Mouse (Mus musculus) MEL (cell line): ENCODE measurements around the gene Opalin. TPM values are rescaled to one million over a fixed set of nuclear protein-coding genes. Genes with fewer than 3 reads are reported as not detected.

Source experiments
- DNase-seq: peaks from one replicate; pipeline ENCODE4 v3.0.0; 2011; ENCODE audit warnings: low read depth, low spot score
- H3K27ac ChIP-seq: 2 replicates; pipeline ENCODE4 v1.5.1; 2012; ENCODE audit warnings: low read depth, mild to moderate bottlenecking, control low read depth, low read length, moderate library complexity; ENCODE audit not compliant: control insufficient read depth
- H3K27me3 ChIP-seq, 2 experiments: fragments of 150-350 bp in 1 of 2; sonication (generic) in 1 of 2; 2 replicates each; pipeline ENCODE4 v1.6.1; 2012; ENCODE audit warnings: low read length in 2 of 2, mild to moderate bottlenecking in 2 of 2, improper control_type of control experiment in 1 of 2, moderate library complexity in 1 of 2; ENCODE audit not compliant: insufficient read depth in 2 of 2, control insufficient read depth in 1 of 2
- H3K36me3 ChIP-seq, 2 experiments: 2 replicates each; pipeline ENCODE4 v1.6.1; 2012 to 2014; ENCODE audit warnings: low read length in 2 of 2, improper control_type of control experiment in 1 of 2, inconsistent platforms in 1 of 2, mild to moderate bottlenecking in 1 of 2; ENCODE audit not compliant: insufficient read depth in 2 of 2, control insufficient read depth in 1 of 2
- H3K4me1 ChIP-seq, 2 experiments: fragments of 150-350 bp in 1 of 2; sonication (generic) in 1 of 2; 2 replicates each; pipeline ENCODE4 v1.6.1; 2012; ENCODE audit warnings: low read length in 2 of 2, improper control_type of control experiment in 1 of 2, mild to moderate bottlenecking in 1 of 2; ENCODE audit not compliant: insufficient read depth in 2 of 2, control insufficient read depth in 1 of 2
- H3K4me3 ChIP-seq, 2 experiments: fragments of 150-350 bp in 1 of 2; sonication (generic) in 1 of 2; 2 replicates each; pipeline ENCODE4 v1.5.1; 2012; ENCODE audit warnings: low read depth in 2 of 2, low read length in 2 of 2, mild to moderate bottlenecking in 2 of 2, moderate library complexity in 2 of 2, control low read depth in 1 of 2, improper control_type of control experiment in 1 of 2; ENCODE audit not compliant: control insufficient read depth in 1 of 2, insufficient read depth in 1 of 2
- H3K79me2 ChIP-seq: 2 replicates; pipeline ENCODE4 v1.6.1; 2012; ENCODE audit warnings: mild to moderate bottlenecking, low read length, moderate library complexity; ENCODE audit not compliant: control insufficient read depth, poor library complexity, insufficient read depth
- H3K9ac ChIP-seq: 2 replicates; pipeline ENCODE4 v1.6.1; 2012; ENCODE audit warnings: low read depth, mild to moderate bottlenecking, control low read depth, low read length, moderate library complexity; ENCODE audit not compliant: control insufficient read depth, poor library complexity, severe bottlenecking
- H3K9me3 ChIP-seq: fragments of 150-350 bp; sonication (generic); replicated peaks from 2 replicates; pipeline ENCODE4 v1.6.1; 2012; ENCODE audit warnings: mild to moderate bottlenecking, low read length, improper control_type of control experiment, moderate library complexity; ENCODE audit not compliant: insufficient read depth
- BHLHE40 ChIP-seq: IDR thresholded peaks from 2 replicates; pipeline ENCODE4 v1.6.1; 2012; ENCODE audit warnings: low read depth, mild to moderate bottlenecking, inconsistent platforms, low read length, improper control_type of control experiment, borderline replicate concordance
- CHD2 ChIP-seq: IDR thresholded peaks from 2 replicates; pipeline ENCODE4 v1.6.1; 2011; ENCODE audit warnings: low read length, improper control_type of control experiment
- E2F4 ChIP-seq: IDR thresholded peaks from 2 replicates; pipeline ENCODE4 v1.6.1; 2011; ENCODE audit warnings: low read depth, low read length, improper control_type of control experiment, borderline replicate concordance
- EP300 ChIP-seq, 2 experiments: IDR thresholded peaks; 2 replicates each; pipeline ENCODE4 v1.6.1; 2011; ENCODE audit warnings: improper control_type of control experiment in 2 of 2, low read length in 2 of 2, low read depth in 1 of 2, mild to moderate bottlenecking in 1 of 2
- GATA1 ChIP-seq: IDR thresholded peaks from 2 replicates; pipeline ENCODE4 v1.6.1; 2011; ENCODE audit warnings: low read depth, low read length, improper control_type of control experiment
- HCFC1 ChIP-seq: IDR thresholded peaks from 2 replicates; pipeline ENCODE4 v1.6.1; 2012; ENCODE audit warnings: low read depth, mild to moderate bottlenecking, inconsistent platforms, low read length, improper control_type of control experiment, moderate library complexity
- JUND ChIP-seq: IDR thresholded peaks from 2 replicates; pipeline ENCODE4 v1.6.1; 2011; ENCODE audit warnings: low read depth, mild to moderate bottlenecking, improper control_type of control experiment, low read length
- MAFK ChIP-seq: IDR thresholded peaks from 2 replicates; pipeline ENCODE4 v1.6.1; 2011; ENCODE audit warnings: low read depth, mild to moderate bottlenecking, low read length, improper control_type of control experiment, borderline replicate concordance
- MAX ChIP-seq: IDR thresholded peaks from 2 replicates; pipeline ENCODE4 v1.6.1; 2011; ENCODE audit warnings: low read length, improper control_type of control experiment
- MAZ ChIP-seq: IDR thresholded peaks from 2 replicates; pipeline ENCODE4 v1.6.1; 2012; ENCODE audit warnings: low read depth, mild to moderate bottlenecking, inconsistent platforms, low read length, improper control_type of control experiment
- MXI1 ChIP-seq: IDR thresholded peaks from 2 replicates; pipeline ENCODE4 v1.6.1; 2011; ENCODE audit warnings: mild to moderate bottlenecking, low read depth, low read length, improper control_type of control experiment
- MYB ChIP-seq: IDR thresholded peaks from 2 replicates; pipeline ENCODE4 v1.6.1; 2011; ENCODE audit warnings: mild to moderate bottlenecking, low read depth, low read length, improper control_type of control experiment
- MYC ChIP-seq: IDR thresholded peaks from 2 replicates; pipeline ENCODE4 v1.6.1; 2011; ENCODE audit warnings: low read depth, mild to moderate bottlenecking, low read length, improper control_type of control experiment, moderate library complexity
- NELFE ChIP-seq: IDR thresholded peaks from 2 replicates; pipeline ENCODE4 v1.6.1; 2011; ENCODE audit warnings: low read depth, low read length, improper control_type of control experiment
- NRF1 ChIP-seq: IDR thresholded peaks from 2 replicates; pipeline ENCODE4 v1.6.1; 2014; ENCODE audit warnings: low read depth, mild to moderate bottlenecking, inconsistent platforms, low read length, improper control_type of control experiment, moderate library complexity; ENCODE audit not compliant: poor library complexity, insufficient read depth, severe bottlenecking
- POLR2A ChIP-seq, 2 experiments: IDR thresholded peaks; 2 replicates each; pipeline ENCODE4 v1.6.1; 2011 to 2012; ENCODE audit warnings: low read length in 2 of 2, mild to moderate bottlenecking in 2 of 2, control low read depth in 1 of 2, improper control_type of control experiment in 1 of 2, low read depth in 1 of 2, moderate library complexity in 1 of 2; ENCODE audit not compliant: control insufficient read depth in 1 of 2, insufficient read depth in 1 of 2, poor library complexity in 1 of 2
- POLR2AphosphoS2 ChIP-seq: IDR thresholded peaks from 2 replicates; pipeline ENCODE4 v1.6.1; 2011; ENCODE audit warnings: low read length, improper control_type of control experiment
- TAL1 ChIP-seq: IDR thresholded peaks from 2 replicates; pipeline ENCODE4 v1.6.1; 2012; ENCODE audit warnings: mild to moderate bottlenecking, inconsistent platforms, low read length, moderate library complexity, mixed read lengths
- TCF12 ChIP-seq: IDR thresholded peaks from 2 replicates; pipeline ENCODE4 v1.6.1; 2014; ENCODE audit warnings: low read depth, mild to moderate bottlenecking, inconsistent platforms, low read length, improper control_type of control experiment, moderate library complexity
- ZNF384 ChIP-seq: IDR thresholded peaks from 2 replicates; pipeline ENCODE4 v1.6.1; 2012; ENCODE audit warnings: low read depth, mild to moderate bottlenecking, inconsistent platforms, low read length, improper control_type of control experiment
- polyA plus RNA-seq, 2 experiments: library from polyadenylated mRNA; stranded (reverse) in 1 of 2; unstranded in 1 of 2; fragments of >175 nt in 1 of 2; fragments of >200 nt in 1 of 2; gene quantifications; 2 replicates each; pipeline versions ENCODE4 v1.2.1 to v1.2.4; 2012; ENCODE audit warnings: low replicate concordance in 2 of 2, low read depth in 1 of 2; ENCODE audit not compliant: insufficient read length in 2 of 2, insufficient read depth in 1 of 2, missing spikeins in 1 of 2
- total RNA-seq: library from RNA; depleted of rRNA; stranded (reverse); fragments of 300-350 nt; gene quantifications from 2 replicates; pipeline ENCODE4 v1.2.3, GENCODE M21; 2012

The Opalin gene
- total and polyA plus RNA-seq, 3 experiments, result not detected

GRCm38 (mm10) chr19:41030161-41030560 is 46.8 kb downstream of the Opalin start:
- DNase-seq, result no peak
- no peaks in the 10 kb centered on the region for H3K4me1 ChIP-seq
- TF ChIP-seq TAL1 (no peak), MAFK (no peak), BHLHE40 (no peak), NRF1 (no peak), MAX (no peak), TCF12 (no peak), MYC (no peak)
- no peak overlapping the region for H3K27ac ChIP-seq
- H3K79me2 ChIP-seq, result no peaks in the 10 kb centered on the region
- no peak overlapping the region for H3K9ac ChIP-seq
- peaks cover 11 to 13% of the 10 kb centered on the region in 2 experiments for H3K27me3 ChIP-seq
- peaks cover 0 to 3% of the 10 kb centered on the region in 2 experiments; a peak in 1 of 4 replicates for H3K36me3 ChIP-seq
- no peaks in the 10 kb centered on the region for H3K9me3 ChIP-seq
- no peak overlapping the region for H3K4me3 ChIP-seq

- Histone ChIP-seq H3K9ac (no peak within 1 kb of the TSS), H3K27me3 (peaks cover 8 to 13% of the 10 kb centered on the region in 2 experiments), H3K9me3 (no peaks in the 10 kb centered on the region), H3K79me2 (no peaks in the 10 kb centered on the region), H3K4me3 (no peak within 1 kb of the TSS), H3K27ac (no peak within 1 kb of the TSS), H3K36me3 (peaks cover 0 to 3% of the 10 kb centered on the region in 2 experiments; a peak in 1 of 4 replicates), H3K4me1 (no peaks in the 10 kb centered on the region)
- DNase-seq, result no peak
- TF ChIP-seq MYB (no peak), TAL1 (no peak), MAZ (no peak), TCF12 (no peak), MYC (no peak), MAX (no peak), NRF1 (no peak), CHD2 (no peak)
Observed at GRCm38 (mm10) chr19:41029219-41029618, 47.7 kb downstream of the Opalin start, which contains the start of gene Dntt. Gene Dntt, plus strand, starts transcription at chr19:41029275.

GRCm38 (mm10) chr19:41027601-41028000 is 49.3 kb downstream of the Opalin start:
- H3K27me3 ChIP-seq, result peaks cover 5 to 12% of the 10 kb centered on the region in 2 experiments
- no peaks in the 10 kb centered on the region for H3K9me3 ChIP-seq
- peaks cover 0 to 3% of the 10 kb centered on the region in 2 experiments; a peak in 1 of 4 replicates for H3K36me3 ChIP-seq
- H3K4me1 ChIP-seq, result no peaks in the 10 kb centered on the region
- H3K27ac ChIP-seq, result no peak overlapping the region
- DNase-seq, result no peak
- H3K4me3 ChIP-seq, result no peak overlapping the region
- no peaks in the 10 kb centered on the region for H3K79me2 ChIP-seq
- no peak for TF ChIP-seq ZNF384
- TF ChIP-seq JUND, result no peak
- no peak for TF ChIP-seq EP300 (IDR thresholded peaks at IDR 0.05; ENCODE audit: low read depth in 1 of 2, low read length in 2 of 2)
- no peak for TF ChIP-seq POLR2A (IDR thresholded peaks at IDR 0.05; ENCODE audit: control insufficient read depth in 1 of 2, insufficient read depth in 1 of 2, low read depth in 1 of 2, low read length in 2 of 2, poor library complexity in 1 of 2)
- TF ChIP-seq NELFE, result no peak
- no peak for TF ChIP-seq HCFC1
- no peak for TF ChIP-seq E2F4
- no peak for TF ChIP-seq POLR2AphosphoS2
- no peak for TF ChIP-seq MAX
- TF ChIP-seq GATA1, result no peak
- no peak for TF ChIP-seq MXI1
- H3K9ac ChIP-seq, result no peak overlapping the region
